Mouse (Mus musculus) kidney, postnatal 4 days (tissue): ENCODE data around the gene Il1b.

Source experiments
- DNase-seq, 2 experiments: peaks; one replicate each; pipeline ENCODE4 v3.0.0; 2021; ENCODE audit warnings: mixed read lengths in 2 of 2

The Il1b gene

DNA sequence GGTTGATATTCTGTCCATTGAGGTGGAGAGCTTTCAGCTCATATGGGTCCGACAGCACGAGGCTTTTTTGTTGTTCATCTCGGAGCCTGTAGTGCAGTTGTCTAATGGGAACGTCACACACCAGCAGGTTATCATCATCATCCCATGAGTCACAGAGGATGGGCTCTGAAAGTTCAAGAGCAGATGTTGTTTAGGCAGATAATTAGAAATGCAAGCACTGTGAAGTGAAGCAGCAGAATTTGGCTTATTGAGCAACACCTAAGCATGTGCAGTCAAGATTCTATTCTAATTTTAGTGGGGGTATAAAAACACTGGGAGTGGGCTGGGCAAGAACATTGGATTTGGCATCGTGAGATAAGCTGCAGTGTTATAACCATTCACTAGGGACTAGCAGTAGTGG, 3.7 kb downstream of the Il1b start:
- DNase-seq: no peak

DNA sequence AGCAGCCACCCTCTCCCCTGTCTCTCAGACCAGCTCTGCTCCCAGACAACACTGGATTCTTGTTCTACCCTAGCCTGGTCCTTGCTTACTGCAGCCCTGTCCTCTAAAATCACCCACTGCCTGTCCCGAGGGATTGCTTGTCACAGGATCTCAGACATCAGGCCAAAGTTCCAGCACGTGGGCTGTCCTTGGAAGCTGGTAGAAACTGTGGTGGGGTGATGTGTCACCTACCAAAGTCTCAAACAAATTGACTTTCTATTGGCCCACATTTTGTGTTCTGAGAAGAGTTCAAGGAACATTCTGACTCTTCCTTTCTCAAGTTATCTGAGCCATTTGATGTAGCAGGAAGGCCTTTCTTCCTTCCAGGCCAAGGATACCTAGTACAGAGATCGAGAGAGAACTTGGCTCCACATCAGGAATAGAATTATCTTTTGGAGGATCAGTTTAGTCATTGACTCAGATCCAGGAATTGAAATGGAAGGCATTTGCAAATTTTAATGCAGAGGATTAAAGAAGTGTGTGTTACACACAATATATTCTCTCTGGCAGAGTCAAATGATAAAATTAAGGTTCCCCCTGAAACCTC, 9.9 kb downstream of the Il1b start:
- DNase-seq: no peak

DNA sequence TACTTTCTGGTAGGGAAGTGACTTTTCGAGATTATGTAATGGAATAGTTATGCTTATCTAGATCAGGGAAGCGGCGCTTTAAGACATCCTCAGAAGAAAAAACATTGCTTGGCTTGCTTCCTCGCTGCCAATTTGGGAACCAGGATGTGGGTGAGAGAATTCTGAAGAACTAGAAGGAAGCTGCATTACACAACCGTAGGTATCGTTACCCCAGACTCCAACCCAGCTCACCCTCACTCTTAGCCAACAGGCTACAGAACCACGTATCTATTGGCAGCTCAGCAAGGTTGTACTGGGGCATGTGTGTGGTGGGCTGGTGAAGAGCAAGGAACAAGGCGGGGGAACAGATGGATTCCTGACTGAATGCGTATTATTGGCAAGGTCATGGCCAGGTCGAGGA, 10.7 kb downstream of the Il1b start:
- DNase-seq: no peak

DNA sequence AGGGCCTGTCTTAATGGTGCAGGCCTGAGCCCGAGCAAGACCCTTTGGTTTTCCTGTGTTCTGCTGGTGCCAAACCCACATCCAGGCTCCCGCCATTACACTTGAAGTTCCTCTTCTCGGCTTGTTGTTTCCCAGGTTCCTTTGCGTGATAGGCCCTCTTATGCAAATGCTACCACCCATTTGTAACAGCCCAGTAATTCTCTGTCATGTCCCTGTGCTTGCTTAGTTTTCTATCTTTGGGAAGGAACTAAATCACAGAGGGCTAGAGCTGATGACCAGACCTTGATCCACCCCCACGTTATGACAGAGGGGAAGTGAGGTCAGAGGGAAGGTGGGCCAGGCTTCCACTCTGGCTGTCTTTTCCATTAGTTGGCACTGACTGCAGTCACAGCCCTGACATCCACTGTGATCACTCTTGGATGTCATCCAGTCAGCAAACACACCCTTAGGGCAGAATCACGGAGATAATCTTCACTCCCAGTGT, 32.8 kb downstream of the Il1b start:
- no peak for DNase-seq

DNA sequence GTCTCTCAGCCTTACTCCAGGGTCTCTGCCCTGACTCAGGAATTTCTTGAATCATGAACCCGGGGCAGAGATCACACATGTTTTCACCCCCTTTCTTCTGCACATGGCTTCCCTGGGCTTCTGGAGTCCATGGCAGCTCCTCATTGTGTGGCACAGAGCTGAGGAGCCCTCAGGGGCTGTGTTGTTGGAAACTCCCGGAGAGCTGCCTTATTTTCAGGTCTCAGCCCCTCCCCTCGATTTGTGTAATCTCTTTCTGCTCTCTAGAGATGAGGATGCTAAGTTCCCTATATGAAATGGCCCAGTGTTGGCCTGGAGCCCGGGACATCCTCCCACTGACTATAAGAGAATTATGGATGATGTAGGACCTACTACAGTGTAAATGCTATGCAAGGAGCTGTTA, 37.5 kb downstream of the Il1b start:
- no peak for DNase-seq

DNA sequence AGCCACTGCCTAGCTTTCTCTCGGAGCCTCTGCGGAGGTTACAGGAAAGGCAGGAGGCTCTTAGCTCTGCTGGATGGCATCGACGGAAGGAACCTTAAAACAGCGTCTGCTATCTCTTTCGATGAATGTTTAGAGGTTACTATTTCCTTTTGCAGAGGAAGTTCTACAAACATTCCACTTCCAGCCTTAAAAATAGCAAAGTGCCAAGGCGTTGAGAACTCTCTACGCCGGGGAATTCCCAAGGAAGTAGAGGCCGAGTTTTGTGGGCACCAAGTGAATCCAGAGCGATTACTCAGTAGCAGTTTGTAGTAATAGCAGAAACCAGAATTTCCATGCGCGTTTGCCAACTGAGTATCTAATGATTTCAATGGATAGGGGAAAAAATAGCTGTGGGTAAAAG, 40.4 kb downstream of the Il1b start:
- peak in 1 of 2 experiments; percentile 14 for DNase-seq

GRCm38 (mm10) chr2:129330024-129330423, 40.9 kb downstream of the Il1b start:
- DNase-seq: no peak

GRCm38 (mm10) chr2:129328238-129328637, 42.7 kb downstream of the Il1b start:
- no peak for DNase-seq

GRCm38 (mm10) chr2:129324216-129324615, 46.7 kb downstream of the Il1b start:
- no peak for DNase-seq

DNA sequence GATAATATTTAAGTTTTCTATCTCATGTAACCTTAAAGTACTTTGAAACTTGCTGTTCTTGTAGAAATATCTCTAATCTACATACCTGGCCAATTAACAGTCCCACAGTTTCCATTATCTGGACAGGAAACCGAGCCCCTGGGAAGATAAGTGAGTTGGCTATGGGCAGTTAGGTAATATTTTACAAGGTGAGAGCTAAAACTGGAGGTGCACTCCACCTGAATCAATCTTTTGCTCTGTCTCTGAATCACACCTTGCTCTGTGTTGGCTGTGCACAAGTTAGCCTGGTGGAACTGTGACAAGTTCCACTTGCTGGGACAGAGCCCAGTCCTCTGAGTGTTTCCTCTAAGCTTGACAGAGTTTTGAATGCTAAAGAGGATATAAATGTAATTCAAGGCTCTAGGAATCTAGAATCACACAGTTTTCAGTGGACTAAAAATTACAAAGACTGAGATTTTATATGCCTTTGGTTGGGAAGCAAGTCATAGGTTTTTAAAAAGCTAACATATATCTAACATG, 48.8 kb downstream of the Il1b start:
- no peak for DNase-seq

DNA sequence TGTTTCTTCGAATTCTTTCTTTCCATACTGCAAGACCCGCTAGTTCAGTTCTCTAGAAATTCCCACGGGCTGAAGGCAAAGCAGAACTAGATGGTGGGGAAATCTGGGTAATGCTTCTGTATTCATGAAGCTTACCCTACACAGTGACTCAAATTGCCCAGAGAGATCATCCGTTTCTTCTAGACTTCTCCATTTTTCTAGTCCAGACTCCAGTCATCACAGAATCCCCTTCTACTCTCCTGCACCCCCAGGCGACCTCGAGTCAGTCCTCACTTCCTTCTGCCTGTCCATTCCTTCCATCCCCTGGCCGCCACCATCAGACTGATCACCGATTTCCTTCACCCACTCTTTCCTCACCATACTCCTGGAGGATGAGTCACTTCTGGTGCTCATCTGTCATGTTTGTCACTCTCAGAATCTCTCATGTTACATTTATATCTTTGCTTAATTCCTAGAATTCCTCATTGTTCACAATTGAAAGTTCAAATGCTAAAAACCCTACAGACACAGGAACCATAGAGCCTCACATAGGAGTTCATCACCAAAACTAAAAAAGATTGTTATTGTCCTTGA, 50.8 kb downstream of the Il1b start:
- DNase-seq: no peak

GRCm38 (mm10) chr2:129315831-129316230, 55.1 kb downstream of the Il1b start:
- DNase-seq: no peak

GRCm38 (mm10) chr2:129314880-129315279, 56.1 kb downstream of the Il1b start:
- DNase-seq: no peak
